Mouse (Mus musculus) embryonic stem cell, embryonic (primary cell): ENCODE data around the gene Uimc1.

Source experiments
- CTCF ChIA-PET, 4 experiments: fragments of 300-600 bp in 2 of 4; fragments of 350-600 bp in 2 of 4; sonication (Branson Sonifier 250); formaldehyde crosslinking; loops; one replicate each; lab custom pipeline; 2022; ENCODE audit warnings: inconsistent platforms in 2 of 4; lab: Charles Lee
- POLR2A ChIA-PET, 4 experiments: fragments of 300-600 bp in 2 of 4; fragments of 350-600 bp in 2 of 4; sonication (Branson Sonifier 250); formaldehyde crosslinking; loops; one replicate each; lab custom pipeline; 2022; ENCODE audit warnings: antibody characterized with exemption in 4 of 4, inconsistent platforms in 1 of 4; lab: Charles Lee

Uimc1 gene

DNA sequence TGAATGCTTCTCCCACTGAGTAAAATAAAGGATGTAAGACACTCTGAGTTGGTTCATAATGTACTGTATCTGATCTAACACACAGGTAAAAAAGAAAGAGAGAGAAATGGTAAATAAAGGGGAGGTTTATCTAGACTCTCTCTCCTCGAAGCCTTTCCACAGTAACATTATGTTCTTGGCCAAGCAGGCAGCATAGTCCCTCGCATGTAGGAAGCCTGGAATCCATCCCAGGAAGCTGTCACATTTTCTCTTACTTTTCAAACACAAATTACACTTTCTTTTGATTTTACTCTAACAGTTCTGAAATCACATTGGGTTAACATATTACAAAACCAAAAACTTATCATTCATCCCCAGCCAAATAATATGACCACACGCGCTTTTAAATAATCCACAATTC, 7.5 kb downstream of the Uimc1 start:
- ChIA-PET CTCF (no interaction called here), POLR2A (no interaction called here)

DNA sequence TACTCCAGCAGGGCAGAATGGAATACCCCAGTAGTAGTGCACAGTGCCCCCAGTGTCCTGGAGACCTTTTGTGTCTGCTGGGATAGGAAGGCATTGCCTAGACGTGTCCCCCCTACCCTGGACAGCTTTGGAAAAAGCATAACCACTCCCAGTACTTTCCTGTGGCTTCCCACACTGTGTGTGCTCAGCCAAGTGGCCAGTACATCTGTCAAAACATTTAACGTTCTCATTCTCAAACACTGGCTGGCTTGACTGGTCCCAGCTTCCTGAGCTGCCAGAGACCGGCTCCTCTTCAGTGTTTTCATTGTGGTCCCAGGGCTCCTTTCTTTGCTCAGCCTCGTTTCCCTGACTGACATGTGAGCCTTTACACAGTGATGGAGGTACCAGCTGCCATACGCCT, 24.5 kb downstream of the Uimc1 start:
- CTCF ChIA-PET = interaction anchor here in 2 of 4 experiments (0.5 to 1.0 kb wide), 2 partner anchors 183 to 276 kb away, joined by 3 read pairs; no protein-coding TSS in a partner anchor
- POLR2A ChIA-PET = interaction anchor here in 1 of 4 experiments (1.4 kb wide), 1 partner anchor 22 kb away, joined by 4 read pairs; no protein-coding TSS in a partner anchor

GRCm38 (mm10) chr13:55071322-55071721, 28.8 kb downstream of the Uimc1 start:
- ChIA-PET CTCF (interaction anchor here in 3 of 4 experiments (0.6 to 3.3 kb wide), 12 partner anchors 9 to 313 kb away, joined by 3 to 12 read pairs (median 4); partner anchors contain the start of gene Zfp346 (in 1 of the 3)), POLR2A (interaction anchor here in 1 of 4 experiments (0.7 to 1.2 kb wide), 2 partner anchors 14 to 87 kb away, joined by 3 to 4 read pairs; no protein-coding TSS in a partner anchor)

DNA sequence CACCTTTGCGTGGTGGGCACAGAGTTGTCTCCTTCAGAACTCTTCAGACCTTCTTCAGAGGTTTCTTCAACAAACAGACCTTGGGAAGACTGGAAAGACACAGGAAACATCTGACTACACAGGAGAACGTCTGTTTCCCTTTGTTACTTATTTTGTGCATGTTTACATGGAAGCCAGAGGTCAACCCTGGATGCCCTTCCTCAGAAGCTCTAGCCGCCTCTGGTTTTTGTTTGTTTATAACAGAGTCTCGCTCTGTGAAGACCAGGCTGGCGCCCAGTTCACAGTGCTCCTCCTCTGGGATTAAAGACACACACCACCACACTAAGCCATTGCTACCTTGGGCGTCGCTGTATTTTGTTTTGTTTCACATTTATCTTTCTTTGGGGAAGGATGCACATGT, 30.4 kb downstream of the Uimc1 start:
- CTCF ChIA-PET = interaction anchor here in 3 of 4 experiments (0.5 to 3.3 kb wide), 3 partner anchors 117 to 294 kb away, joined by 5 to 12 read pairs (median 11); no protein-coding TSS in a partner anchor
- POLR2A ChIA-PET = interaction anchor here in 1 of 4 experiments (1.1 kb wide), 1 partner anchor 36 kb away, joined by 3 read pairs; no protein-coding TSS in a partner anchor

GRCm38 (mm10) chr13:55063276-55063675, 36.8 kb downstream of the Uimc1 start:
- ChIA-PET POLR2A (interaction anchor here in 1 of 4 experiments (0.6 to 1.3 kb wide), 3 partner anchors 9 to 622 kb away, joined by 3 to 5 read pairs (median 4); no protein-coding TSS in a partner anchor), CTCF (interaction anchor here in 1 of 4 experiments (0.6 kb wide), 1 partner anchor 173 kb away, joined by 3 read pairs; no protein-coding TSS in a partner anchor)

- ChIA-PET POLR2A (interaction anchor here in 1 of 4 experiments (0.8 kb wide), 1 partner anchor 259 kb away, joined by 3 read pairs; no protein-coding TSS in a partner anchor), CTCF (interaction anchor here (0.6 to 1.9 kb wide), 11 partner anchors 12 to 292 kb away, joined by 3 to 19 read pairs (median 4); partner anchors contain the start of genes Sncb (in 1 of the 4) and Tspan17 (in 1 of the 4))
These were observed 42.1 kb downstream of the Uimc1 start for GRCm38 (mm10) chr13:55058042-55058441.

GRCm38 (mm10) chr13:55047706-55048105, 52.4 kb downstream of the Uimc1 start:
- ChIA-PET CTCF (no interaction called here), POLR2A (no interaction called here)

DNA sequence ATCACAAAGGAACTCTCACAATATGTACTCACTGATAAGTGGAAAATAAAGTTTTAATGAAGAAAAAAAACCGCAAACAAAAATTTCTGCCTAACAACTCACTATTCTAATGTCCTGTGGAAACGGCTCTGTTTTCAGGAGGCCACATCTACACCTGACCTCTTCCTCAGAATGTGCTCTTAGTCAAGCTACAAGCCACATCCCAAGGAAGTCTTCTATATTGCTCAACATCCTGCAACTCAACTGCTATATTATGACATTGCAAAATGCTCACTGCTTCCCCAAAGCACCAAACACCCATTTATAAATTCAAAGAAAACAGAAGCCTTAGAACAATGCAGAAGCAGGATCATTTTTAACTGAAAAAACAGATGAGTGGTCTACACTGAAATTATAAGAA, 60.1 kb downstream of the Uimc1 start:
- ChIA-PET POLR2A (interaction anchor here in 1 of 4 experiments (1.5 kb wide), 1 partner anchor 18 kb away, joined by 3 read pairs; no protein-coding TSS in a partner anchor), CTCF (no interaction called here)

DNA sequence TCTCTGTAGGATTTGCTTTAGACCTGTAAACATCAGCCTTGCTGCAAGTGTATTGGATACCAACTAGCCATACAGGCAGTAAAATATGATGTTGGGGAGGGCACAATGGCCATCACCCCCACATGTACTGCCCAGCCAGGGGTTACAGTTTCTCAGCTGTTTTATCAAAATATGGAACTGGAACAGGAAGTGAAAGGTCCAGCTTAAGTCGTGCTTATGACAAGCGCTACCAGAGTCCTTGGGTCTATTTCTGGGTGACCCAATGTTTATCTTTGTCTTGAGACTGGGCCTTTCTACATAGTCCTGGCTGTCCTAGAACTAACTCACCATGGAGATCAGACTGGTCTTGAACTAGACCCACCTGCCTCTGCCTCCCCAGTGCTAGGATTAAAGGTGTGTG, 75.9 kb downstream of the Uimc1 start:
- CTCF ChIA-PET = interaction anchor here in 1 of 4 experiments (0.5 kb wide), 1 partner anchor 200 kb away, joined by 7 read pairs; no protein-coding TSS in a partner anchor
- POLR2A ChIA-PET = no interaction called here

- POLR2A ChIA-PET = interaction anchor here (0.8 to 1.9 kb wide), 13 partner anchors 8 to 240 kb away, joined by 3 to 9 read pairs (median 3); no protein-coding TSS in a partner anchor
- CTCF ChIA-PET = interaction anchor here in 3 of 4 experiments (0.5 to 2.4 kb wide), 10 partner anchors 11 to 230 kb away, joined by 3 to 8 read pairs (median 4); no protein-coding TSS in a partner anchor
These were observed 77.4 kb downstream of the Uimc1 start for GRCm38 (mm10) chr13:55022715-55023114.

DNA sequence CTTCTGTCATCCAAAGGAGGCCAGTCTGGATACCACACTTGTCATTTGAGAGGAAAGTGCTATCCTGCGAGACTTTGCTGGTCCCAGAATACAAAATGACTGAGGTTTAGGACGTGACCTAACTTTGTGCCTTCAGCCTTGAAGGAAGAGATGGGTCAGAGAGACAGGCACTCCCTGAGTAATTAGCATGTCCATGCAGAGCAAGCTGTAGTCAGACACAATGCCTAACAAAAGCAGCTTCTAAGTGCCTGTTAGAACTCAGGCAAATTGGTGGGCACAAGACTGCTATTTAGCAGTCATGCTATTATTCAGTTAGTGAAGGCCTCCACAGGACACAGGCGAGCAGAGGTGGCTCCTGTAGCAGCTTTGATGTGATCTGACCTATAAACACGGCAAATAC, 77.8 kb downstream of the Uimc1 start:
- ChIA-PET POLR2A (interaction anchor here (0.5 to 1.9 kb wide), 20 partner anchors 9 to 1399 kb away, joined by 3 to 9 read pairs (median 3); partner anchors contain the start of gene Zfp346 (in 1 of the 4)), CTCF (interaction anchor here (0.5 to 2.4 kb wide), 17 partner anchors 10 to 863 kb away, joined by 3 to 8 read pairs (median 3); partner anchors contain the start of gene Dok3 (in 1 of the 4))

DNA sequence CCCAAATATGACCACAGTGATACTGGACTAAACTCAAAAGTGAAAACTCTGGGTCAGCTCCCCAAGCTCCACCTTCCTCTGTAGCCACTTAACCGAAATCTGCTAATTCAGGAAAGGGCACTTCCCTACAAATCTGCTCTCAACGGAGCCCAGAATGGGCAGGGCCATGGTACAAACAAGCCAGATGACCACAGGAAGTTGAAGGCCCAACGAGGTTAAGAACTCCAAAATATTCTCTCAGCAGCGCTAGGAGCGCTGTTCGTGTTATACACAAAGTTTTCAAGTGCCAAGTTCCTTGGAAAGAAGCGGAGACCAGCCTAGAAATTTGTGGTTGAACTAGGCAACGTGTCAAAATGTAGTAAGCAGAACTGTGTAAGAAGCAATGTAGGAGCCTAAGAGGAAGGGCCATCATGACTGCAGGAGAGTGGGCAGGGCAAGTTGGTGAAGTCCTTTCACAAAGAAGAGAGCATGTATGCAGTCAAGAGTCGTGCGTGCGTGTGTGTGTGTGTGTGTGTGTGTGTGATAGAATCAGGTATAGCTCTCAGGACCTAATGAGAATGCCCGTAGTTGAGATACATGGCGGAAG, 78.8 kb downstream of the Uimc1 start, which contains the start of gene Hk3:
TSS of gene Hk3 (minus strand) at position 192 of the 586 bp plus-strand sequence.
- POLR2A ChIA-PET = interaction anchor here in 2 of 4 experiments (0.7 to 1.9 kb wide), 9 partner anchors 8 to 236 kb away, joined by 3 to 9 read pairs (median 3); partner anchors contain the start of gene Zfp346 (in 1 of the 2)
- CTCF ChIA-PET = interaction anchor here (0.6 to 2.4 kb wide), 9 partner anchors 13 to 508 kb away, joined by 3 to 8 read pairs (median 3); partner anchors contain the start of gene Dok3 (in 1 of the 4)

GRCm38 (mm10) chr13:55020051-55020450, 80.0 kb downstream of the Uimc1 start:
- ChIA-PET POLR2A (no interaction called here), CTCF (interaction anchor here in 2 of 4 experiments (1.1 to 1.5 kb wide), 3 partner anchors 176 to 220 kb away, joined by 3 to 7 read pairs (median 3); no protein-coding TSS in a partner anchor)

DNA sequence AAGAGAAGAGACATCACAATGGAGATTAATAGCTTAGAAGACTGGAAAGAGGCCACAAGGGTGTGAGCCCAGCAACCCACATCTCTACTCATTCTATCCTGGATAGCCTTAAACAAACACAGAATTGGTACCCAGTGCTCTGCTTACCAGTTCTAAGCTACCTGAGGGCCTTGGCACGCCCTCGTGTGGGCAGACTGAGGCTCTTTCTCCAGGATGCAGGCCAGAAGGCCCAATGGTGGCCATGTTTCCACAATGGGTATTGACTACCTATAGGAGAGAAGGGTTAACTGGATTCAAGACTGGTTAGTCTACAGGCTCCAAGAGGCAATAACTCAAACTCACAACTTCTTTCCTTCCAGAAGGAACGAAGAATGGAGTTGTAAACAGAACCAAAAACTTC, 80.9 kb downstream of the Uimc1 start:
- ChIA-PET CTCF (interaction anchor here in 3 of 4 experiments (0.6 to 2.0 kb wide), 11 partner anchors 10 to 224 kb away, joined by 3 to 12 read pairs (median 3); no protein-coding TSS in a partner anchor), POLR2A (interaction anchor here in 1 of 4 experiments (0.6 to 1.2 kb wide), 5 partner anchors 19 to 352 kb away, joined by 3 to 4 read pairs (median 4); partner anchors contain the start of gene Zfp346)

DNA sequence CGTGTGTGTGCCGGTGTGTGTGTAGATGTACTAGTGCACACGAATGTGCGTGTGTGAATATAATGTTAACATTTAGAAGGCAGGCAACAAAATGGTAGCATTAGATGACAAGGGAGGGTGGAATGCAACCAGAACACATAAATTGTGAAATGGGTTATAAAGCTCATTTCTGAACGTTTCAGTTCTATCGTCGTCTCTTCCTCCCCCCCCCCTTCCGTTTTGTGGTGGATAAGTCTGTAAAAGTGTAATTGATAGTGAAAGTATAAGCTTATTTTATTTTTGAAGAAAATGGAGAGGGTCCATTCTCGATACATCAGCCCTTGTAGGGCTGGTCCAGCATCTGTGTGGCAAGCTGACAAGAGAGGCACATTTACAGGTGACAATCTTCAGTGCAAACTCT, 81.4 kb downstream of the Uimc1 start:
- ChIA-PET CTCF (interaction anchor here in 3 of 4 experiments (0.5 to 2.0 kb wide), 13 partner anchors 9 to 616 kb away, joined by 3 to 12 read pairs (median 3); partner anchors contain the start of gene Ddx46 (in 1 of the 3)), POLR2A (interaction anchor here in 1 of 4 experiments (0.6 to 1.2 kb wide), 5 partner anchors 18 to 222 kb away, joined by 3 to 4 read pairs (median 3); partner anchors contain the start of gene Zfp346)

- CTCF ChIA-PET = interaction anchor here in 3 of 4 experiments (0.5 to 2.0 kb wide), 13 partner anchors 9 to 617 kb away, joined by 3 to 12 read pairs (median 4); partner anchors contain the start of gene Ddx46 (in 1 of the 3)
- POLR2A ChIA-PET = interaction anchor here in 1 of 4 experiments (0.6 to 1.2 kb wide), 6 partner anchors 18 to 222 kb away, joined by 3 to 4 read pairs (median 3); partner anchors contain the start of gene Zfp346
These were observed 82.1 kb downstream of the Uimc1 start for GRCm38 (mm10) chr13:55017898-55018599.

GRCm38 (mm10) chr13:55017154-55017897, 82.8 kb downstream of the Uimc1 start:
- ChIA-PET POLR2A (interaction anchor here in 1 of 4 experiments (0.7 to 1.6 kb wide), 2 partner anchors 14 to 63 kb away, joined by 3 read pairs; no protein-coding TSS in a partner anchor), CTCF (interaction anchor here in 3 of 4 experiments (0.6 to 2.0 kb wide), 7 partner anchors 53 to 317 kb away, joined by 3 to 12 read pairs (median 4); no protein-coding TSS in a partner anchor)
